Mouse (Mus musculus): ENCODE data around the gene Lrpap1. TPM values are rescaled to one million over a fixed set of nuclear protein-coding genes. Genes with fewer than 3 reads are reported as not detected.

Lrpap1 gene
- polyA plus RNA-seq, 1 experiment: 59.3 TPM

DNA sequence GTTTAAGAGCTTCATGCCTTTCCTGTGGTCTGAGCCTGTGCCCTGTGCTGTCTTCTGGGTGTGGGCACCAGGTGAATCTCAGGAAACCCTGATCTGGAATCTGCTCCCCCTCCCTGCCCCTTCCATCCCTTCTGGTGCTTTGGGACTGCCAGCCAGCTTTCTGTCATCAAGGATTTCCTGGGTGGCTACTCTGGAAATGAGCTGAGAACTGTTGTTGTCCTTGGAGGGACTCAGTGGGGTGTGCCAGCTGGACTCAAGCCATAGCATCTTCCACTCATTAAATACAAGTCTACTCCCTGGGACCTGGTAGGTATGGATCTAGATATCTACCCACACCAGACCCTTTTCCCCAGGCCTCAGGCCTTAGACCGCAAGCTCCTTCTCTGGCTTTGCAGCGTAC is 12.9 kb upstream of the Lrpap1 start:
- TF ChIP-seq CTCF (IDR thresholded peaks at IDR 0.05; ENCODE audit: borderline replicate concordance, extremely low read depth, insufficient read depth, insufficient read length): no peak
- TF ChIP-seq POLR2A (IDR thresholded peaks at IDR 0.05; ENCODE audit: borderline replicate concordance, extremely low read depth, insufficient read depth, insufficient read length, poor library complexity, severe bottlenecking): no peak
- DNase-seq (ENCODE audit: low read depth): peak; percentile 80

DNA sequence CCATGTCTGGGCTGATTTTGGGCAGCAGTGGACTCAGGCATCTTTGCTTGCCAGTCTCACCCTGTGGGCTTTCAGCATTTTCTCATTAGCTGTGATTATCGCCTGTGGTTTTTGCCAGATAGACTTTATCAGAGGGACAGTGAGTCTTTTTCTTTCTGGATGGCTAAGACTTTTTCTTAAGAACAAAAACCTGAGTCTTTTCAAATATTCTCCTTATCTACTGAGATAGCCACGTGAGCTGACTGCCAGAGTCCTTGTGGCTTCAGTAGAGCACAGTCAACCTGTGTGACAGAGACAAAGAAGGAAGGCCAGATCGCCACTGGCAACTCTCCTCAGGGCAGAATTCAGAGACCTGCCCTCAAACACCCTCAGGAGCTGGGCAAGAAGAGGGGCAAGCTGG is 12.1 kb upstream of the Lrpap1 start:
- TF ChIP-seq CTCF (IDR thresholded peaks at IDR 0.05; ENCODE audit: borderline replicate concordance, extremely low read depth, insufficient read depth, insufficient read length) (no peak), POLR2A (IDR thresholded peaks at IDR 0.05; ENCODE audit: borderline replicate concordance, extremely low read depth, insufficient read depth, insufficient read length, poor library complexity, severe bottlenecking) (no peak)
- DNase-seq (ENCODE audit: low read depth): no peak

DNA sequence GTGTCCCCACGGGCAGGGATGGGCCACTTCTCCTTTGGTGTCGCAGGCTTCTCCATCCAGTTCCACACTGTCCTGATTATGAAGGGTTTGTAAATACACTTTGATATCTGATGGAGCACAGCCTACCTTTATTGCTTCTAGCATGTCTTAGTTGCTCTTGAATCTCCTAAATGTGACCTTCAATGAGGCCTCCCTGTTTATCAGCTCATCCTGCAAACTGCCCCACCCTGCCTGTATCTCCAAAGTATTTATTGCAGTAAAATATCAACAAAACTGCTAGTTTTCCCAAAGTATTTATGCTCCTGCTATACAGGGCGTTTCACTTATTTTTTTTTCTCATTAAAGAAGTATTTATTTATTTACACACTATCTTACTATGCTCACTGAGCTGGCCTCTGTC is 10.4 kb upstream of the Lrpap1 start:
- TF ChIP-seq CTCF (IDR thresholded peaks at IDR 0.05; ENCODE audit: borderline replicate concordance, extremely low read depth, insufficient read depth, insufficient read length) (no peak), POLR2A (IDR thresholded peaks at IDR 0.05; ENCODE audit: borderline replicate concordance, extremely low read depth, insufficient read depth, insufficient read length, poor library complexity, severe bottlenecking) (no peak)
- no peak for DNase-seq (ENCODE audit: low read depth)

DNA sequence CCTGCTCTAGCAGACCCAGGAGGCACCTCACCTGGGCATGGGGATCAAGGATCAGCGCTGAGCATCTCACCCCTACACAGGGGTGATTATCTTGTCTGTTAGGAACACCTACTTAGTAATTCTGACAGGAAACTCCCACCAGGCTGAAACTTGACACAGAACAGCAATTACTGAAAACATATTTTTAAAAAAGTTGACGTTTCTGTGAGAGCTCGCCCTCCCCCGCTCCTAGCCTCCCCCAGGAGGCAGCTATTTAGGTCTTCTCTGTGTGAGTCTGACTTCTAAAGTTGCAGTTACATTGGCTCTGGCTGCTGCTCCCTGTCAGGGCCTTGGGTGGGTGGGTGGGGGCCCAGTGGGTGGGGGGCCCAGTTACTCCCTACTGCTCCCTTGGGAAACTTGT is 6.9 kb upstream of the Lrpap1 start:
- no peak for DNase-seq (ENCODE audit: low read depth)
- TF ChIP-seq CTCF (IDR thresholded peaks at IDR 0.05; ENCODE audit: borderline replicate concordance, extremely low read depth, insufficient read depth, insufficient read length): no peak
- TF ChIP-seq POLR2A (IDR thresholded peaks at IDR 0.05; ENCODE audit: borderline replicate concordance, extremely low read depth, insufficient read depth, insufficient read length, poor library complexity, severe bottlenecking): no peak

DNA sequence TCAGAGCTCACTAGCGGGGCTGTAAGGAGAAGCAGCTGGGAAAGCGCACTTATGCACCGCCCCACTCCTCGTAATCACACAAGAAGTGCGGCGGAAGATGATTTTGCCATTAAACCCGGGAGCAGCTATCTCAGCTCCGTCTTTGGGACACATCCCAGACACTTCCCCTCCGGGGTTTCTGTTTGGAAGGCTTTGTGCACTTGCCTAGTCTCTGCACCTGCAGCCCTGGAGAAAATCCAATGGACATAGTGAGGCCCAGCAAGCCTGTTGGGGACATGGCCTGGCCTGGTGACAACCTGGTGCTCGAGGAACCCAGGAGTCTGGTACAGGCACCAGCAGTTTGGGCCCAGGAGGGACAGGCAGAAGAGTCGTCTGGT is 344 bp upstream of the Lrpap1 start:
- TF ChIP-seq CTCF (IDR thresholded peaks at IDR 0.05; ENCODE audit: borderline replicate concordance, extremely low read depth, insufficient read depth, insufficient read length) (no peak), POLR2A (IDR thresholded peaks at IDR 0.05; ENCODE audit: borderline replicate concordance, extremely low read depth, insufficient read depth, insufficient read length, poor library complexity, severe bottlenecking) (no peak)
- DNase-seq (ENCODE audit: low read depth): no peak

DNA sequence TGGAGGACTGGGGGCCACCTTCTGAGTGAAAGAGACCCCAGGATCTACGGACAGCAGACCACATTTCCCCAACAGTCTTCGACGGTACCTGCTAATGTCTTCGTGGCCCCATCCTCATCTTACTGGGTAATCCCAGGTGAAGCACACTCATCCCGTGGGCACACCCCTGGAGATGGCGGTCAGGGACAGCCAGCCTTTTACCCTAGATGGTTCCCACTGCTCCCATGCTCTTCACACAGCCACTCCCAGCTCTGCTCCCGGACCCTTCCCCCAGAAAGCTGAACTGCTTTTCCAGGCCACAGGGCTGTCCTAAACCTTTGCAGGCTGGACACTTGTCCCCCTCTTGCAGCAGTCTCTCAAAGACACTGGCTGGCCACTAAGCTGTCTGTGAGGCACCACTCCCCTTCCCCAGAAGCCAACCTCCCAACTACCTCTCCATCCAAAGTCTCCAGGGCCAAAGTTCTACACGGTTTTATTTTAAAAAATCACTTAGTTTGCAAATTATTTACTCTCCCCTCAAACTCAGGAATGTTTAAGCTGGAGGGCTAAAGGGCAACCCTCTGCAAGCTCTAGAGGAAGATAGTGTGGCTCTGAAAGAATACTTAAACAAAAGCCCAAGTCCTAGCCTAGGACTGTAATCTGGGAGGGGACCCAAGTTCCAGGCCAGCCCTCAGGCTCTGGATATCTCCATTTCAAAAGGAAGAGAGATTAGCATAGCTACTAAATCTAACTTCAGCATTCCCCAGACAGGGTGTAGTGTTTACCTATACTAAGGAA is 1.2 kb downstream of the Lrpap1 start:
- no peak for TF ChIP-seq CTCF (IDR thresholded peaks at IDR 0.05; ENCODE audit: borderline replicate concordance, extremely low read depth, insufficient read depth, insufficient read length)
- TF ChIP-seq POLR2A (IDR thresholded peaks at IDR 0.05; ENCODE audit: borderline replicate concordance, extremely low read depth, insufficient read depth, insufficient read length, poor library complexity, severe bottlenecking): no peak
- DNase-seq (ENCODE audit: low read depth): no peak

DNA sequence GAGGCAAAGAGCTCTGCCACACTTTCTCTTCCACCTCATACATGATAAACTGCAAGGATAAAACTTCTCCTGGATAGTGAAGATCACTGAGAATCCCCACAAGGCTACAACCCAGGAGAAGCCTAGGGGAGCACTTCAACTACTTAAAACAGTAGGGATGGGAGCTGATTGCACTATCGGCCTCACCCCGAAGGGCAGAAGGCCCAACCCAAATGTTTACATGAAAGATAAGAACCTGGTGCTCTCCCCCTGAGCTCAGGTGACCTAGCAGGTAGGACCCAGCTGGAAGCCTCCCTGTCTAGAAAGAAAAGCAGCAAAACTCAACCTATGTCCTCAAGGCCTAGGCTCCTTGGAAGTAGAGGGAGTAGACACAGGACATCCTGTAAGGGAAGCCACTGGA is 2.0 kb downstream of the Lrpap1 start:
- no peak for TF ChIP-seq CTCF (IDR thresholded peaks at IDR 0.05; ENCODE audit: borderline replicate concordance, extremely low read depth, insufficient read depth, insufficient read length)
- DNase-seq (ENCODE audit: low read depth): no peak

DNA sequence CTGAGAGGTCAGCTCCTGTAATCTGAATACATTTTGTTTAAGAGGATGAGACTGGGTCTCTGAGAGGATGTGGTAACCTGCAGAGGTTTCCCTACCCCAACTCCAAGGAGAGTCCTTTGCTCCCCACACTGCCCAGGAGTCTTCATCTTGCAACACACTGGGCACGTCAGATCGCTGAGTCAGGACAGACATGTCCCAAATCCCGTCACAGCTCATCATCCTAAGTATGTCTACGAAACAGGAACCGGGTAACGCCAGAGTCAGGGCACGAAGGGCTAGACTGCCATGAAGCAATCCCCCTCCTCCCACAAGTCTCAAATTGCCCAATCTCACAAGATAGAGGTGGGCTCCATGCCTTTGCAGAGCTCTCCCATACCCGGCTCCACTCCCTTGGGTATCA is 2.5 kb downstream of the Lrpap1 start:
- TF ChIP-seq CTCF (IDR thresholded peaks at IDR 0.05; ENCODE audit: borderline replicate concordance, extremely low read depth, insufficient read depth, insufficient read length): no peak
- TF ChIP-seq POLR2A (IDR thresholded peaks at IDR 0.05; ENCODE audit: borderline replicate concordance, extremely low read depth, insufficient read depth, insufficient read length, poor library complexity, severe bottlenecking): no peak
- no peak for DNase-seq (ENCODE audit: low read depth)

DNA sequence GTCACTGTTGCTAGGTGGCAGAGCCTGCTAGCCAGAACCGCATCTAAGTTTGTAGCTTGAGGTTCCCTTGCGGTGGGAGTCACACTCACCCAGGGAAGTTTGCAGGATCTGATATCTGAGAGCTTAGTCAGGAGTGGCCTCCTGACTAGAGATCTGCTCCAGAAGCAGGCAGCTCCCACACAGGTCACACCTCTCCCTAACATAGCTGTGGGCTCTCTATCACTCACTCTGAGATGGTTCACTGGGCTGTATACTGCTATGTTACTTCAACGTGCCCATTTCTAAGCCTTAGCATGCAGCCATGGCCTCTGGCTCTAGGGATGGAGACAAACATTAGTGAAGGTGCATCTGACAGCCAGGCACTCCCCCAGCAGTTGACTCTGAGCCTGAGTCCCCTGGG is 13.9 kb downstream of the Lrpap1 start:
- TF ChIP-seq POLR2A (IDR thresholded peaks at IDR 0.05; ENCODE audit: borderline replicate concordance, extremely low read depth, insufficient read depth, insufficient read length, poor library complexity, severe bottlenecking) (no peak), CTCF (IDR thresholded peaks at IDR 0.05; ENCODE audit: borderline replicate concordance, extremely low read depth, insufficient read depth, insufficient read length) (no peak)
- no peak for DNase-seq (ENCODE audit: low read depth)

DNA sequence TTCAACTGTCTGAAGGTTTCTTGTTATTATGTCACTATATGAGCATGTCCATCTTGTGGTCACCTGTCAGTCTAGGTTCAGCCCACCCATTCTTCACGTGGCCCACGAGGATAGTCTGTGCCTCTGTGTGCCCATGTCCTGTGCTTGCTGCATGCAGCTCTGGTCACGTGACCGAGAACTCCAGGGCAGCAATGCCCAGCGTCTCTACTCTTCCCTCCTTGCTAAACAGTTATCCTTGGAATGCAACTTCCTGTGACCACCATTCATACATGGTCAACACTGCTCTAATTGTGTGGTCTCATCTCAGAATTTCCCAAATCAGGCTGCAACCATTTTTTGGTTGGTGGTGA is 16.0 kb downstream of the Lrpap1 start:
- no peak for TF ChIP-seq POLR2A (IDR thresholded peaks at IDR 0.05; ENCODE audit: borderline replicate concordance, extremely low read depth, insufficient read depth, insufficient read length, poor library complexity, severe bottlenecking)
- no peak for TF ChIP-seq CTCF (IDR thresholded peaks at IDR 0.05; ENCODE audit: borderline replicate concordance, extremely low read depth, insufficient read depth, insufficient read length)
- DNase-seq (ENCODE audit: low read depth): no peak

DNA sequence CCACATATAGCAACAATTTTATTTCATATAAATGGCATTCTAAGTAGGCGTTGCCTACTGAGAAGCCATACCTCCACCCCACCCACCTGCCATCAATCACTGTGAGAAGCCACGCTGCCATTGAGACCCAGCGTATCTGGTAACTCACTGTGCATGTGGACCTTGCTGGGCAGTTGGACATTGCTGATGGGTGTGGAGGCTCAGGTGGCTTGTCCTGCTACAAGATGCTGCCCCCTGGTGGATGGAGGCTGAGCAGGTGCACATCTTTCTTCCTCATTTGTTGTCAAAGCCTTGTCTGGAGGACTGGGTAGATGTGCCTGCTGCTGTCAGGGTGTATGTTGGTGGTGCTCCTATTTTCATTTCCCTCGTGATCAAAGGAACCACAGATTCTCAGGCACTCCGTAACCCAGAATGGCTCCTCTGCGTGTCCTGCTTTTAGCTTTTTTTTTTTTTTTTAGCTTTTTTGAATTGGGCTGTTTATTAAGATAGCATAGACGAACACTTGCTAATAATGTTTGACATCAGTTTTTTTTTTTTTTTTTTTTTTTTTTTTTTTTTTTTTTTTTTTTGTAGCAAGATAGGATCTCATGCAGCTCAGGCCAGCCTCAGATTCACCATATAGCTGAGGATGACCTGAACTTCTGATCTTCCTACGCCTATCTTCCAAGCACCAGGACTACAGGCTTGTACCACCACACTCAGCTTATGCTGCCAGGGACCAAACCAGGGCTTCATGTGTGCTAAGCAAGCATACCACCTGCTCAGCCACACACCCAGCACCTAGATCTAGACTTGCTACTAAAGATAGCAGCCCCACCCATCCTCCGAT is 16.6 kb downstream of the Lrpap1 start:
- peak; percentile 62 for DNase-seq (ENCODE audit: low read depth)
- TF ChIP-seq CTCF (IDR thresholded peaks at IDR 0.05; ENCODE audit: borderline replicate concordance, extremely low read depth, insufficient read depth, insufficient read length) (peak; percentile 66), POLR2A (IDR thresholded peaks at IDR 0.05; ENCODE audit: borderline replicate concordance, extremely low read depth, insufficient read depth, insufficient read length, poor library complexity, severe bottlenecking) (no peak)

DNA sequence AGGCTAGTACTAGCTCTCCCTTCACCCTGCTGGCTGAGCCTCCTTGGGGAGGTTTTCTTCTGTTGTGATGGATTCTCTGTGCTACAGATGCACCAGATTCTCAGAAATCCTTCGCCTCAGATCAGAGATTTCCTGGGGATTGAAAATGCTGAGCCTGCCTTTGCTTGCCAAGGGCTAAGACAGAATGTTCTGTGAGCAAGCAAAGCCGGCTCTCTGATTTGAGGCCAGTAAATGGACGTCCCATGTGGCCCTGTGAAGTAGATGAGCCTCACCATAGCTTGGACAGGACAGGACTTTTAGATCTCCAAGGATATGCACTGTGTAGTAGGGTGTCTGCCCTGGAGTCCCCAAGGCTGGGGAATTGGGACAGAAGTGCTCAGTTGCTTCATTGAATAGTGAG is 20.7 kb downstream of the Lrpap1 start:
- no peak for TF ChIP-seq CTCF (IDR thresholded peaks at IDR 0.05; ENCODE audit: borderline replicate concordance, extremely low read depth, insufficient read depth, insufficient read length)
- no peak for DNase-seq (ENCODE audit: low read depth)

Measured in brain, embryonic 14.5 days (tissue).